Mouse (Mus musculus): ENCODE results near the gene Rpl3. TPM values are rescaled to one million over a fixed set of nuclear protein-coding genes. Genes with fewer than 3 reads are reported as not detected.

Gene Rpl3
- 1,019 and 1,030 TPM in 2 replicates for polyA plus RNA-seq (2012; rRNA removed)

GRCm38 (mm10) chr15:80091121-80091955 is at the start of gene Rpl3, which contains the start of gene Syngr1:
Gene Rpl3 (minus strand): TSS chr15:80091868.
Gene Syngr1 (plus strand): TSS chr15:80091334.

DNA sequence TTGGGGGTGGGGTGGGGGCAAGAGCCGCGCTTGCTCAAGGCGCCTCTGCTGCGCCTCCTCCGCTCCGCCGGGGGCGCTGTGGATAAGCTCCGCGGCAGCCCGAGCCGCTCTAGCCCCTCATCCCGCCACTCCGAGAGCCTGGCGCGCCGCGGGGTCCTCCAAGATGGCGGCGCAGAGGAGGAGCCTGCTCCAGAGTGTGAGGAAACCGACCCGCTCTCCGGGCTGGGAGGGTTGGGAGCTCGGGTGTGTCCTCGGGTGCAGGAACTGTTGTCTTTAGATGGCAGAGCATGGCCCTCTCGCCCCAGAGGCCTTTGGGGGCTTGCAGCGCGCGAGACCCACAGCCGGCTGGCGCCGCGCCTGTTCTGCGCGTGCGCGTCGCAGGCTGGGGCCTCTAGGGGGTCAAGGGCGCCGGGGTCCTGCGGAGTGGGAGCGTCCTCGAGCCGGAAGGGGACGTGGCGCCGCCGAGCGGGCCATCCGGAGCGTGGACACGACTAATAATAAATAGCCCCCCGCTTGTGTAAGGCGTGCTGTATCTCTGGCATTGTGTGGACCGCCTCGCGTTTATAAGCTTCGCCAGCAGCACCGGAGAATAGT is 41.4 kb upstream of the Rpl3 start, which contains the start of gene Tab1:
Tab1 (plus strand) TSS at position 135 of the 594 bp plus-strand sequence.

Other genes starting within 250 kb of the Rpl3 start
- gene Apobec3, start 200.2 kb downstream of the Rpl3 start, polyA plus RNA-seq (2012; rRNA removed), result 5.1 and 5.2 TPM in 2 replicates
- gene Cbx7, start 120.7 kb downstream of the Rpl3 start, polyA plus RNA-seq (2012; rRNA removed), result 11.8 and 12.2 TPM in 2 replicates
- 15.5 and 16.1 TPM in 2 replicates for gene Pdgfb, start 76.9 kb downstream of the Rpl3 start, polyA plus RNA-seq (2012; rRNA removed)
- 105 TPM in 2 replicates for gene Syngr1, start 534 bp downstream of the Rpl3 start, polyA plus RNA-seq (2012; rRNA removed)
- 38.0 and 41.0 TPM in 2 replicates for gene Tab1, start 41.3 kb upstream of the Rpl3 start, polyA plus RNA-seq (2012; rRNA removed)
- 58.1 and 59.4 TPM in 2 replicates for gene Mgat3, start 81.9 kb upstream of the Rpl3 start, polyA plus RNA-seq (2012; rRNA removed)
- 12.3 and 13.4 TPM in 2 replicates for gene Mief1, start 142.2 kb upstream of the Rpl3 start, polyA plus RNA-seq (2012; rRNA removed)
- gene AC140267.1, start 144.0 kb upstream of the Rpl3 start, polyA plus RNA-seq (2012; rRNA removed), result not detected in 2 replicates
- 247 and 262 TPM in 2 replicates for gene Atf4, start 163.3 kb upstream of the Rpl3 start, polyA plus RNA-seq (2012; rRNA removed)
- gene Rps19bp1, start 172.4 kb upstream of the Rpl3 start, polyA plus RNA-seq (2012; rRNA removed), result 64.5 and 65.5 TPM in 2 replicates
- 6.5 and 8.1 TPM in 2 replicates for gene Cacna1i, start 195.4 kb upstream of the Rpl3 start, polyA plus RNA-seq (2012; rRNA removed)